Mouse (Mus musculus) testis, adult 10 weeks (tissue): ENCODE data around the gene Eaf1. TPM values are rescaled to one million over a fixed set of nuclear protein-coding genes. Genes with fewer than 3 reads are reported as not detected.

ENCODE experiments used
- polyA plus RNA-seq: library from polyadenylated mRNA; stranded (reverse); fragments of 350-450 nt; fragmentation: Illumina TruSeq; extraction: RNeasy Lipid Tissue Mini Kit (QIAGEN cat#74804); gene quantifications from one replicate; pipeline ENCODE4 v1.2.3, GENCODE M21; 2014; ENCODE audit warnings: low read depth, low replicate concordance

The Eaf1 gene
- polyA plus RNA-seq, result 16.8 TPM

GRCm38 (mm10) chr14:31494349-31494974, at the start of gene Eaf1:
TSS of gene Eaf1 (plus strand) at chr14:31494399.

GRCm38 (mm10) chr14:31494975-31495455, 816 bp downstream of the Eaf1 start, which contains the start of gene Mettl6:
TSS of gene Mettl6 (minus strand) at chr14:31495040.

Other genes starting within 250 kb of the Eaf1 start
- 2,709 TPM for gene Phf7, start 243.1 kb upstream of the Eaf1 start, polyA plus RNA-seq
- 17.6 TPM for gene Bap1, start 242.9 kb upstream of the Eaf1 start, polyA plus RNA-seq
- gene Dnah1, start 170.5 kb upstream of the Eaf1 start, polyA plus RNA-seq, result 11.2 TPM
- 40.3 TPM for gene Capn7, start 157.8 kb upstream of the Eaf1 start, polyA plus RNA-seq
- 18.7 TPM for gene Sh3bp5, start 58.3 kb upstream of the Eaf1 start, polyA plus RNA-seq
- 154 TPM for gene Mettl6, start 641 bp downstream of the Eaf1 start, polyA plus RNA-seq
- 10.3 TPM for gene Colq, start 96.9 kb downstream of the Eaf1 start, polyA plus RNA-seq
- gene Gm49387, start 146.5 kb downstream of the Eaf1 start, polyA plus RNA-seq, result not detected
- gene Btd, start 146.6 kb downstream of the Eaf1 start, polyA plus RNA-seq, result 1.1 TPM
- gene Hacl1, start 146.9 kb downstream of the Eaf1 start, polyA plus RNA-seq, result 13.1 TPM